Mouse (Mus musculus) macrophage (primary cell): ENCODE results near the gene Prpf18. TPM values are rescaled to one million over a fixed set of nuclear protein-coding genes. Genes with fewer than 3 reads are reported as not detected.

ENCODE experiments used
- H3K27ac ChIP-seq: fragments of 350-480 bp; formaldehyde crosslinking; 2 replicates; pipeline ENCODE4 v1.9.0; 2021
- H3K36me3 ChIP-seq: fragments of 350-480 bp; formaldehyde crosslinking; 2 replicates; pipeline ENCODE4 v1.9.0; 2021; ENCODE audit errors: inconsistent target
- H3K4me3 ChIP-seq: fragments of 350-480 bp; formaldehyde crosslinking; 2 replicates; pipeline ENCODE4 v1.9.0; 2021; ENCODE audit errors: inconsistent target
- H3K79me2 ChIP-seq: fragments of 350-480 bp; formaldehyde crosslinking; 2 replicates; pipeline ENCODE4 v1.9.0; 2021; ENCODE audit errors: inconsistent target
- WGBS: methylation state at CpG from one replicate; pipeline ENCODE4 v1.1.7; 2026; ENCODE audit warnings: inconsistent platforms; ENCODE audit not compliant: missing documents; 5-methylcytosine and 5-hydroxymethylcytosine counted together
- polyA plus RNA-seq: library from polyadenylated mRNA; stranded (reverse); fragments of 250-400 nt; gene quantifications from 3 replicates; pipeline ENCODE4 v1.2.4, GENCODE M21; 2018; ENCODE audit warnings: inconsistent platforms
- total RNA-seq, 78 experiments: library from RNA; depleted of rRNA; stranded (reverse); fragments of 250-400 nt; gene quantifications; 1 replicate in 9 of 78; 2 replicates in 24 of 78; 3 replicates in 43 of 78; 4 replicates in 2 of 78; pipeline ENCODE4 v1.2.4; 2018; ENCODE audit warnings: inconsistent platforms in 56 of 78

The Prpf18 gene
- total RNA-seq (2018; cell fraction: chromatin; rRNA removed), result 10 to 100 TPM; 13.8 to 70.5 (median 38.1) TPM
- total RNA-seq (2018; cell fraction: cytosol; rRNA removed), result 10 to 100 TPM; 21.2 to 33.1 (median 27.0) TPM
- total RNA-seq (2018; cell fraction: nucleus; rRNA removed), result 10 to 100 TPM; 13.7 to 46.9 (median 27.4) TPM
- polyA plus RNA-seq, result 18.9 to 24.3 TPM (median 23.8 TPM) in 3 replicates

DNA sequence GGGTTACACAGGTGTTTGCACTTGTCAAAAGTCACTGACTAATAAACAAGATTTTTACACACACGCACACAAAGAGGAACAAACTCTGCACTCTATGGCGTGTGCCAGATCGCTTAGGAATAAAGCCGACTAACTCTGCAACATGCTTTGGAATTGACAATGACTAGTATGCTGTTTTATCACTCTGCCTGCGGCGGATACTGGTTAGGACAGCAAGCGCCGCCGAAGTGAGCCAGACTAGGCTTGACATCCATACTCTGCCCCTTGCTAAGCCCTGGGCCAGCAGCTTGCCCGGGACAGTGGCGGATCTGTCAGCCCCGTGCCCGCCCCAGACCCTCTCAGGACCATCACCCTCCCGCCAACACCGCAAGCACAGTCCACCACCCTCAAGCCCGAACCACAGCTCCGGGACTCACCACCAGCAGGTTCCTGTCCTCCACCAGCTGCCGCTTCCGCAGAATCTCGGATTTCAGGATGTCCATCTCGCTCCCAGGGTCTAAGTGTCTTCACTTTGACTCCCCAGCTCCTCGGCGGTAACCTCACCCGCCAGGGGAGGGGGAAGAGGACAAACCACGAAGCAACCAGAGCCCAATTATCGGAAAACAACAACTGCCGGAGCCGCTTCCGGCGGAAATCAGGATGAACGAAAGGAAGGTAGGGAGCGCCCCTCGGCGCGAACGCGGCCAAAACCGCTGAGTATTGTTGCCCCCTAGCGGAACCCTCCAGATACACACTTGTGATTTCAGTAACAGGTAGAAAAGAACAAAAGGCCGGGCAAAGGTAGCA is at the start of gene Prpf18:
Prpf18 (minus strand) TSS at position 614 of the 786 bp plus-strand sequence.
- 3% methylated on average over 38 of the region's 40 CpGs for WGBS
- Histone ChIP-seq H3K79me2 (peaks cover 52% of the 10 kb centered on the region), H3K27ac (peak within 1 kb of the TSS; percentile 60), H3K36me3 (peaks cover 10% of the 10 kb centered on the region), H3K4me3 (peak within 1 kb of the TSS; percentile 96)

GRCm38 (mm10) chr2:4679886-4680285 is 28.0 kb upstream of the Prpf18 start:
- Histone ChIP-seq H3K79me2 (no peaks in the 10 kb centered on the region), H3K27ac (no peak overlapping the region), H3K4me3 (no peak overlapping the region), H3K36me3 (no peaks in the 10 kb centered on the region)
- 82% methylated on average over 3 of the region's 3 CpGs for WGBS

DNA sequence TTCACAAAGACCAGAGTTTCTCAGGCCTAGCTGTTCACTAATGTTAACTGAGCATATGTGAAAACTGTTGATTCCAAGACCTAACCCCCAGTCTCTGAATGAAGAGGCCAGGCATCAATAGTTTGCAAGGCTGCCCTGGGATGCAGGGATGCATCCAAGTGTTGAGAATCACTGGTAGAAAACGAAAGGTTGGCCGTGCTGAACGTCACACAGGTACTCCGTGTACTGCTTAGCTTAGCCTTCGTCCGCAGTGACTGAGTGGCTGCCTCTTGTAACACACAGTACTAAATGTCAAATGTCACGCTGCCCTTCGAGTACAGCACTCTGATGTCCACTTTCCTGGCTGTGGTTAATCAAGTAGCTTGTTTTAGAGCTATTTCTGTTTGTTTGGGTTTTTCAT is 19.7 kb upstream of the Prpf18 start:
- H3K79me2 ChIP-seq, result no peaks in the 10 kb centered on the region
- 95% methylated on average over 8 of the region's 8 CpGs for WGBS
- no peak overlapping the region for H3K4me3 ChIP-seq
- no peak overlapping the region for H3K27ac ChIP-seq
- no peaks in the 10 kb centered on the region for H3K36me3 ChIP-seq

GRCm38 (mm10) chr2:4669701-4670100 is 17.8 kb upstream of the Prpf18 start:
- WGBS, result 84% methylated on average over 8 of the region's 8 CpGs

GRCm38 (mm10) chr2:4668626-4669025 is 16.7 kb upstream of the Prpf18 start:
- H3K27ac ChIP-seq, result no peak overlapping the region
- no peaks in the 10 kb centered on the region for H3K79me2 ChIP-seq
- WGBS, result 85% methylated on average over 2 of the region's 2 CpGs
- no peak overlapping the region for H3K4me3 ChIP-seq
- H3K36me3 ChIP-seq, result no peaks in the 10 kb centered on the region

More at GRCm38 (mm10) chr2:4669701-4670100, 17.8 kb upstream of the Prpf18 start:
- Histone ChIP-seq H3K79me2 (no peaks in the 10 kb centered on the region), H3K27ac (no peak overlapping the region), H3K36me3 (no peaks in the 10 kb centered on the region), H3K4me3 (no peak overlapping the region)

DNA sequence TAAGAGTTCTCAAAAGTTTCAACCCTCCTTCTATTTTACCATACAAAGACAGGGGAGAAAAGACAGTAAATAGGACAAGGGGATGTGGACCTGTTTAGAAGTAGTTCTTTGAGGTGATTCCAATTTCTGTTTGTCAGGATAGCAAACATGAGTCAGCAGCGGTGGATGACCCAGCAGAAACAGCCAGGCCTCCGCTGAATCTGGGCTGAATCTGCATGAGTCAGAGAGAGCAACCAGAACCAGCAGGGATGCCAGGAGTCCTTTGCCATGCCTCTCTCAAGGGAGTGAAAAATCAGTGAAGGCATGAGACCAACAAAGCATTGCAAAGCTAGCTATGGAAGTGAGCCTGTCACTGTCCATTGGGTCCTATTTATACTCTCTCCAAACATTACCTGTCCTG is 8.8 kb upstream of the Prpf18 start:
- 80% methylated on average over 2 of the region's 2 CpGs for WGBS
- Histone ChIP-seq H3K4me3 (no peak overlapping the region), H3K27ac (no peak overlapping the region), H3K79me2 (no peaks in the 10 kb centered on the region), H3K36me3 (no peaks in the 10 kb centered on the region)

GRCm38 (mm10) chr2:4649646-4650045 is 2.3 kb downstream of the Prpf18 start:
- peaks cover 23% of the 10 kb centered on the region for H3K36me3 ChIP-seq
- H3K4me3 ChIP-seq, result no peak overlapping the region
- 97% methylated on average over 2 of the region's 2 CpGs for WGBS
- H3K79me2 ChIP-seq, result peaks cover 62% of the 10 kb centered on the region
- H3K27ac ChIP-seq, result no peak overlapping the region

GRCm38 (mm10) chr2:4648094-4648493 is 3.8 kb downstream of the Prpf18 start:
- H3K27ac ChIP-seq, result no peak overlapping the region
- H3K4me3 ChIP-seq, result no peak overlapping the region
- peaks cover 35% of the 10 kb centered on the region for H3K36me3 ChIP-seq
- peaks cover 62% of the 10 kb centered on the region for H3K79me2 ChIP-seq
- 60% methylated on average over 4 of the region's 4 CpGs for WGBS

DNA sequence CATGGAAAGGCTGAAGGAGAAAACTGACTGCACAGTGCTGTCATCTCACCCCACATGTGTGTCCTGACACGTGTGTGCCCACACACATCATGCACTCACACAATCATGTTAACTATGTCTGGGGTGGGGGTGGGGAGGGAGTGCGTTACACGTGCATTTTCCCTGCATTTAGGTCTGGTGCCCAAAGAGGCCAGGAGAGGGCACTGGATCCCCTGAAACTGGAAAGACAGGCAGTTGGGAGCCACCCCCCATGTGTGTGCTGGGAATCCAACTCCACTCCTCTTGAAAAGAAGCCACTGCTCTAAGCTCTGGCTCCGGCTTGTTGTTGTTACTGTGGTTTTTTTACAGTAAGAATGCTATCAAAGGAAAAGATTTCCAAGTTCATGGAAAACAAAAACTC is 6.8 kb downstream of the Prpf18 start:
- H3K79me2 ChIP-seq, result peaks cover 44% of the 10 kb centered on the region
- H3K4me3 ChIP-seq, result no peak overlapping the region
- 96% methylated on average over 4 of the region's 4 CpGs for WGBS
- H3K36me3 ChIP-seq, result peaks cover 50% of the 10 kb centered on the region
- no peak overlapping the region for H3K27ac ChIP-seq

- Histone ChIP-seq H3K27ac (no peak overlapping the region), H3K4me3 (no peak overlapping the region), H3K79me2 (no peaks in the 10 kb centered on the region), H3K36me3 (peaks cover 82% of the 10 kb centered on the region)
- 100% methylated on average over 3 of the region's 3 CpGs for WGBS
Measured at GRCm38 (mm10) chr2:4638189-4638588, 13.7 kb downstream of the Prpf18 start.

GRCm38 (mm10) chr2:4636656-4637055 is 15.3 kb downstream of the Prpf18 start:
- WGBS, result 85% methylated on average over 7 of the region's 7 CpGs
- Histone ChIP-seq H3K4me3 (no peak overlapping the region), H3K79me2 (no peaks in the 10 kb centered on the region), H3K36me3 (peaks cover 84% of the 10 kb centered on the region), H3K27ac (no peak overlapping the region)

DNA sequence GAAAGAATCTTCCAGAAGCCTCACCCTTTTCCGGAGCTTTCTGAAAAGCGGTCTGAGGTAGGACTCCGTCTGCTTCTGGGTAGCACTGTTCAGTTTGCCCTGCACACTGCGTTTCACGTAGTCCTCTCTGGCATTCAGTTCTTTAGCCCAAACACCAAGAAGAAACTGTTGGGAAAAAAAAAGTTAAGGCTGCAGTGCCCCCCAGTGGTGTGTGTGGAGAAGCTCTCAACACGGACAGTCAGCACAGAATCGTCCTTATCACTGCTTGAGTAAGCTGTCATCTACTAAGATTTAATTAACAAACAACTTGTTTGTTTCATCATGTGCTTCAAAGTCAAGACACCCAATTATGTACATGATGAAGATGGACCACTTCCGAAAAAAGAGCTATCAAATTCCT is 16.1 kb downstream of the Prpf18 start:
- H3K36me3 ChIP-seq, result peaks cover 86% of the 10 kb centered on the region
- 95% methylated on average over 8 of the region's 8 CpGs for WGBS
- no peak overlapping the region for H3K4me3 ChIP-seq
- H3K79me2 ChIP-seq, result no peaks in the 10 kb centered on the region
- no peak overlapping the region for H3K27ac ChIP-seq

- Histone ChIP-seq H3K4me3 (no peak overlapping the region), H3K36me3 (peaks cover 66% of the 10 kb centered on the region), H3K79me2 (no peaks in the 10 kb centered on the region), H3K27ac (no peak overlapping the region)
- WGBS, result 90% methylated on average over 10 of the region's 10 CpGs
Measured at GRCm38 (mm10) chr2:4630197-4630835, 21.6 kb downstream of the Prpf18 start.

DNA sequence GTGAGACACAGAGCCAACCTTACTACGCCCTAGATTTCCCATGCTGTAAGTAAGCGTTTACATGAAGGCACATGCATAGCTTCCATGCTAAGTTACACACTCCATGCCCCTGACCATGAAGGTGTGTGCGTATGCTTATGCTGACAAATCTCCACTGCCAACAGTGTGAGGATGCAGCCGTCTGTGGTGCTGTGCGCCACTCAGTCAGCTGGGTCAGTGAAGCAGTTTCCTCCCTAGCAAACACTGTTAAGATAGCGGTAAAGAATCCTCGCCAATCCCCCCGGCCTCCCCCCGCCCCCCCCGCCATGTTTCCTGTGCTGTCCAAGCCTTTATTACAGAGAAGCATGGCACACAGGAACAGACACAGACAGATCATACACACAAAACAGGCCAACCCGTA is 22.4 kb downstream of the Prpf18 start:
- 94% methylated on average over 11 of the region's 11 CpGs for WGBS
- H3K27ac ChIP-seq, result no peak overlapping the region
- H3K79me2 ChIP-seq, result no peaks in the 10 kb centered on the region
- H3K36me3 ChIP-seq, result peaks cover 58% of the 10 kb centered on the region
- no peak overlapping the region for H3K4me3 ChIP-seq

DNA sequence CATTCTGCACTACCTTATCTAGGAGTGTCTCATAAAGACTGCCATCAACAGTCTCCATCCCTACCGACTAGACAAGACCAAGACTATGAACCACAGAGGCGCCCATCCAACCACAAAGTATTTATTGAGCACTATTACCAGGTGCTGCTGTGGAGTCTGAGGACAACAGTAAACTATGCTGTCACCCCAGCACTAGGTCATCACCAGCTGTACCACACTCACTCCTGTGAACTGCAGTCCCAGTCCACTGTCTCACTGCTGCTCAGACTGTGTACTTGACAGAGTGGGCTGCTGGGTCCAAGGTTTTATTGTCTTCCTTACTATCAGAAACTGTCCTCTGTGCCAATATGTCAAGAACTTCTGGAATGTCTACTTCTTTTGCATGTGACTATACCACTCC is 23.0 kb downstream of the Prpf18 start:
- H3K36me3 ChIP-seq, result peaks cover 56% of the 10 kb centered on the region
- no peak overlapping the region for H3K27ac ChIP-seq
- 95% methylated on average over 2 of the region's 2 CpGs for WGBS
- no peaks in the 10 kb centered on the region for H3K79me2 ChIP-seq
- H3K4me3 ChIP-seq, result no peak overlapping the region
